Mouse (Mus musculus): ENCODE results near the gene Ptcra.

- no peak for TF ChIP-seq CTCF (conservative IDR thresholded peaks at IDR 0.05; ENCODE audit: low read length)
- TF ChIP-seq NANOG (IDR thresholded peaks at IDR 0.05; ENCODE audit: borderline replicate concordance, low read length) = no peak
- TF ChIP-seq POU5F1 (IDR thresholded peaks at IDR 0.05; ENCODE audit: borderline replicate concordance, low read length) = no peak
Observed at GRCm38 (mm10) chr17:46770546-46770945, 7.0 kb upstream of the Ptcra start.
